Mouse (Mus musculus) thymus, adult 2 months (tissue): ENCODE data around the gene Tacc3. TPM values are rescaled to one million over a fixed set of nuclear protein-coding genes. Genes with fewer than 3 reads are reported as not detected.

Experiments
- DNase-seq: peaks from one replicate; pipeline ENCODE4 v3.0.0; 2021
- H3K27ac ChIP-seq: fragments of 200-500 bp; 2 replicates; pipeline ENCODE4 v1.5.1; 2012; ENCODE audit warnings: low read length, control low read depth; ENCODE audit not compliant: control insufficient read depth, insufficient read depth
- H3K27me3 ChIP-seq: fragments of 200-500 bp; 2 replicates; pipeline ENCODE4 v1.6.1; 2012; ENCODE audit warnings: mild to moderate bottlenecking, low read length, moderate library complexity, mixed read lengths; ENCODE audit not compliant: control insufficient read depth, insufficient read depth
- H3K36me3 ChIP-seq: fragments of 200-500 bp; 2 replicates; pipeline ENCODE4 v1.6.1; 2012; ENCODE audit warnings: mild to moderate bottlenecking, low read length, moderate library complexity; ENCODE audit not compliant: control insufficient read depth, insufficient read depth
- H3K4me1 ChIP-seq: fragments of 200-500 bp; replicated peaks from 2 replicates; pipeline ENCODE4 v1.6.1; 2012; ENCODE audit warnings: low read length; ENCODE audit not compliant: control insufficient read depth, insufficient read depth
- H3K4me3 ChIP-seq: fragments of 200-500 bp; 2 replicates; pipeline ENCODE4 v1.5.1; 2012; ENCODE audit warnings: mild to moderate bottlenecking, low read length, control low read depth, moderate library complexity; ENCODE audit not compliant: control insufficient read depth, insufficient read depth
- CTCF ChIP-seq: fragments of 200-500 bp; IDR thresholded peaks from 2 replicates; pipeline ENCODE4 v1.5.1; 2012; ENCODE audit warnings: mild to moderate bottlenecking, control low read depth, low read length, moderate library complexity, borderline replicate concordance; ENCODE audit not compliant: control insufficient read depth, poor library complexity, insufficient read depth; ENCODE audit errors: extremely low read depth
- POLR2A ChIP-seq: fragments of 200-500 bp; IDR thresholded peaks from 2 replicates; pipeline ENCODE4 v1.6.1; 2012; ENCODE audit warnings: mild to moderate bottlenecking, low read length, control low read depth, moderate library complexity; ENCODE audit not compliant: control insufficient read depth, poor library complexity, insufficient read depth; ENCODE audit errors: extremely low read depth
- WGBS: fragments of 180-500 bp; shearing (Covaris S2); methylation state at CpG from one replicate; pipeline ENCODE4 v1.1.7; 2018; 5-methylcytosine and 5-hydroxymethylcytosine counted together
- polyA plus RNA-seq: library from polyadenylated mRNA; depleted of rRNA; stranded (reverse); fragments of >200 nt; gene quantifications from 2 replicates; pipeline ENCODE4 v1.2.3, GENCODE M21; 2012

Tacc3 gene
- polyA plus RNA-seq, 1 experiment, result 57.3 TPM

DNA sequence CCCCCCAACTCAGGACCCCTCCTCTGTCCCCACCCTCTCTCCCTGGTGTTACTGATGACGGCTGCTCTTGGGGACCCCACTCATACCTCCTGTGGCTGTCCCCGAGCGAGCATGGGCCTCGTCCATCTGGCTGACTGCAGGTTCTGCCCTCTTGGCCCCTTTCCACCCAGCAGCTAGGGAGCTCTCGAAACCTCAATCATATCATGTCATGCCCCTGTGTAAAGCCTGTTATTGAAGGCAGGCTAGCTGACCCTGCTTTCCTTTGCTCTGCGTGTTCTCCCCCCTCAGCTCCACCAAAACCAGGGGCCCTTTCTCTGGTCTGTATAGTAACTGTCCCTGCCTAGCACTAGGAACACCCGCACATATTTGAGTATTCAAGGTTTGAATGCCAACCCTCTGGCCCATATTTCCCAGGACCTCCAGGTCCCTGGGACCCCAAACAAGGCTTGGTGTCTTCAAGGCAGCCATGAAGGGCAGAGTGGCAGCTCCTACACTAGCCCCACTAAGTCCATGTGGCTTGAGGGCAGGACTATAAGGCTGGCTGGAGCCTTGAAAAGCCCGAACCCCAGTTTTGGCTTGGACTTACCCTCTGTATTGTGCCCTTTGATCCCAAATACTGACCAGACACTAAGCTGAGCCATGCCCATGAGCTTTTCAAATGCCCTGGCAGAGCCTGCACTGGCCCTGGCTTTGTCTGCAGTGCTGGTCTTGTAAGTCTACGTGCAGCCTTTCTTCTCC is 47.9 kb downstream of the Tacc3 start:
- H3K4me3 ChIP-seq, result no peak overlapping the region
- no peaks in the 10 kb centered on the region for H3K27me3 ChIP-seq
- H3K4me1 ChIP-seq, result no peaks in the 10 kb centered on the region
- H3K27ac ChIP-seq, result no peak overlapping the region
- no peak for DNase-seq
- WGBS, result 86% methylated on average over 9 of the region's 9 CpGs
- TF ChIP-seq POLR2A (no peak), CTCF (no peak)
- no peaks in the 10 kb centered on the region for H3K36me3 ChIP-seq

- TF ChIP-seq CTCF, result no peak
- TF ChIP-seq POLR2A, result no peak
- DNase-seq, result no peak
- Histone ChIP-seq H3K27me3 (no peaks in the 10 kb centered on the region), H3K4me1 (no peaks in the 10 kb centered on the region), H3K27ac (no peak overlapping the region), H3K36me3 (no peaks in the 10 kb centered on the region), H3K4me3 (no peak overlapping the region)
- WGBS, result 100% methylated on average over 1 of the region's 1 CpGs
Measured at GRCm38 (mm10) chr5:33706350-33706629, 48.4 kb downstream of the Tacc3 start.

DNA sequence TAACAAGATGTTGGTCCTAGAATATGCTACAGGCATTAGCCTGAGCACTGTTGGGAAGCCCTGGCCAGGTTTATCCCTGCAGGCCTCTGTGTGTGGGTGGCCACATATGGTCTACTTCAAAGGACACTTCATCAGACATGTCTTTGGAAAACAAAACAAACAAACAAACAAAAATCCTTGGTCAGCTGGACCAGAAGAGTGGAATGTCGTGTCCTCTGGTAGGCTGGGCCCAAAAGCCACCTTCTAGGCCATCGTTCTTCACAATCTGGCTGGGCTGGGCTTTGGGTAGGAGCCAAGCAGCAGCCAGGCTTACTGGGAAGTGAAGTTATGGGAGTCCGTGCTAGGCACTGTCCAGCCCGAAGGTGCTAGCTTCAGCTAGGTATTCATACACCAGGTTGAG is 49.2 kb downstream of the Tacc3 start:
- no peak for DNase-seq
- Histone ChIP-seq H3K27ac (no peak overlapping the region), H3K4me1 (no peaks in the 10 kb centered on the region), H3K27me3 (no peaks in the 10 kb centered on the region), H3K36me3 (no peaks in the 10 kb centered on the region), H3K4me3 (no peak overlapping the region)
- 89% methylated on average over 4 of the region's 4 CpGs for WGBS
- no peak for TF ChIP-seq POLR2A
- no peak for TF ChIP-seq CTCF

- DNase-seq, result no peak
- Histone ChIP-seq H3K4me3 (no peak overlapping the region), H3K27ac (no peak overlapping the region), H3K4me1 (no peaks in the 10 kb centered on the region), H3K27me3 (no peaks in the 10 kb centered on the region), H3K36me3 (no peaks in the 10 kb centered on the region)
- WGBS, result 92% methylated on average over 2 of the region's 2 CpGs
- no peak for TF ChIP-seq CTCF
- no peak for TF ChIP-seq POLR2A
Measured at GRCm38 (mm10) chr5:33709037-33709436, 51.1 kb downstream of the Tacc3 start.

DNA sequence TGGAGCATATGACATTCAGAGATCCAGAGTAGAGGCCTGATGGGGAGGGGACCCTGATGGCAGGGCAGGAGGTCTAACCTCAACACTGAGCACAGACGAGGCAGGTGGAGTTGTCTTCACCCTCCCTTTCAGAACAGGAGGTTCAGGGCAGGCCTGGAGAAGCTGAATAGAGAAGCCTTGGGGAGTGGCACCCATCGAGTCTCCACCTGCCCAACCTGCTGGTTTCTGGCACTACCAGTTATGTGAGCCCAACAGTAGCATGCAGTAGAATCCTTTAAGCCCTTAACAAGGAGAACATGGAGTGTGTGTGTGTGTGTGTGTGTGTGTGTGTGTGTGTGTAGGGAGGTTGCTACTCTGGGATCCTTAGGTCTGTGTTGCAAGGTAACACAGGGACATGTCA is 54.6 kb downstream of the Tacc3 start:
- WGBS, result 88% methylated on average over 2 of the region's 2 CpGs
- no peak for DNase-seq
- TF ChIP-seq POLR2A (no peak), CTCF (no peak)
- no peak overlapping the region for H3K27ac ChIP-seq
- no peaks in the 10 kb centered on the region for H3K36me3 ChIP-seq
- H3K4me1 ChIP-seq, result no peaks in the 10 kb centered on the region
- H3K4me3 ChIP-seq, result no peak overlapping the region
- H3K27me3 ChIP-seq, result no peaks in the 10 kb centered on the region

DNA sequence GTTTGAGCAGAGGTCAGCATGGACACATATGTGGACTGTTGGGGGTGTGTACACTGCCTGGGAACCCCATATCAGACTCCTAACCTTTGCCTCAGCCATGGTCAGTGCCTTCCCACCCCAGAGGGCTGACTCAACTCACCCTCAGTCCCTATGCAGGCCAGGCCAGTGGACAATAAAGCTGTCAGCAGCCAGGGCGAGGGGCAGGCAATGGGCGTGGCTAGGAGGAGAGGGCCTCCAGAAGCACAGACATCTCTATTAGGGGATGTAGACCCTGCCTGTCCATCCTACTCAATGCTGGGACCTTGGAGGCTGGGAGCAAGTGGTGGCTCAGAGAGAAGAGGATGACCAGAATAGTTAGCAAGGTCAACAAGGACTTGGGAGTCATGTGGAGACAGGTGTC is 57.3 kb downstream of the Tacc3 start:
- H3K4me3 ChIP-seq, result no peak overlapping the region
- no peaks in the 10 kb centered on the region for H3K4me1 ChIP-seq
- WGBS, result 95% methylated on average over 2 of the region's 2 CpGs
- TF ChIP-seq CTCF, result no peak
- no peak for TF ChIP-seq POLR2A
- no peaks in the 10 kb centered on the region for H3K27me3 ChIP-seq
- no peak for DNase-seq
- no peaks in the 10 kb centered on the region for H3K36me3 ChIP-seq
- H3K27ac ChIP-seq, result no peak overlapping the region

DNA sequence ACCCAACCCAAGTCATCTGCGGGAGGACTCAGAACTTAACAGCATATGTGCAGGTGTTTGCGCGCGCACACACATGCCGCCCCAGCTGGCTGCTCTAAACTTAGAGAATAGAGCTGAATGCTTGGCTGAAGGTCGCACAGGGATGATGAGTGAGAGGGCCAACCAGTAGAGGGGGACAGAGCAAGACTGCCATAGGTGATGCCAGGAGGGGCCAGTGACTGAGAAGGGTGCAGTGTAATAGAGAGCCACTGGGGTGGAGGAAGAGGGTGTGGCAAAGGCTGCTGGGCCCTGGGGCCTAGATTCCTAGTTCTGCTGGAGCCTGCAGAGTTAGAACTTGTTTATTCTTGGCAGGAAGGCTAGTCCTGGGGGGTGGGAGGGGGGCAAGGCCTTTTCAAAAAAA is 58.5 kb downstream of the Tacc3 start:
- Histone ChIP-seq H3K4me3 (no peak overlapping the region), H3K4me1 (peaks cover 3% of the 10 kb centered on the region; the same call in 1 of the 2 replicates), H3K36me3 (no peaks in the 10 kb centered on the region), H3K27me3 (no peaks in the 10 kb centered on the region), H3K27ac (no peak overlapping the region)
- WGBS, result 78% methylated on average over 6 of the region's 6 CpGs
- DNase-seq, result no peak
- TF ChIP-seq POLR2A, result no peak
- TF ChIP-seq CTCF, result no peak
